Mouse (Mus musculus) hindbrain, postnatal 0 days (tissue): Measurements from ENCODE around the gene Zbtb20. TPM values are rescaled to one million over a fixed set of nuclear protein-coding genes. Genes with fewer than 3 reads are reported as not detected.

ENCODE experiments used
- ATAC-seq: fragments of 200-750 bp; cut with Nextera tagmentation; 2 replicates; pipeline ENCODE4 v1.8.0; 2017; ENCODE audit warnings: mild to moderate bottlenecking, moderate TSS enrichment, moderate library complexity
- DNase-seq: peaks from one replicate; pipeline ENCODE4 v3.0.0-alpha.2; 2015; ENCODE audit warnings: low spot score
- H3K27ac ChIP-seq: fragments of 300-500 bp; sonication (generic); 2 replicates; pipeline ENCODE4 v1.5.1; 2014; ENCODE audit warnings: mild to moderate bottlenecking
- H3K27me3 ChIP-seq: fragments of 300-500 bp; sonication (generic); 2 replicates; pipeline ENCODE4 v1.6.1; 2014; ENCODE audit warnings: low read length, mixed read lengths; ENCODE audit not compliant: insufficient read depth
- H3K36me3 ChIP-seq: fragments of 300-500 bp; sonication (generic); 2 replicates; pipeline ENCODE4 v1.6.1; 2014; ENCODE audit warnings: low read length, mixed read lengths; ENCODE audit not compliant: insufficient read depth
- H3K4me1 ChIP-seq: fragments of 300-500 bp; sonication (generic); 2 replicates; pipeline ENCODE4 v1.6.1; 2014; ENCODE audit warnings: antibody characterized with exemption, low read length, mixed read lengths; ENCODE audit not compliant: insufficient read depth
- H3K4me2 ChIP-seq: fragments of 300-500 bp; sonication (generic); 2 replicates; pipeline ENCODE4 v1.6.1; 2014; ENCODE audit warnings: low read depth, mild to moderate bottlenecking, low read length, moderate library complexity, mixed read lengths
- H3K4me3 ChIP-seq: fragments of 300-500 bp; sonication (generic); 2 replicates; pipeline ENCODE4 v1.5.1; 2014; ENCODE audit warnings: low read length
- H3K9ac ChIP-seq: fragments of 300-500 bp; sonication (generic); replicated peaks from 2 replicates; pipeline ENCODE4 v1.6.1; 2014; ENCODE audit warnings: mild to moderate bottlenecking, low read length, moderate library complexity, mixed read lengths
- H3K9me3 ChIP-seq: fragments of 300-500 bp; sonication (generic); 2 replicates; pipeline ENCODE4 v1.6.1; 2016; ENCODE audit warnings: low read length, mixed read lengths
- CTCF ChIP-seq: IDR thresholded peaks from 2 replicates; pipeline ENCODE4 v1.5.1; 2016; ENCODE audit warnings: antibody characterized with exemption, control low read depth, low read depth
- whole genome bisulfite sequencing: fragments of 180-500 bp; shearing (Covaris S2); extraction: QIAGEN DNeasy Blood & Tissue Kit; methylation state at CpG from one replicate; pipeline ENCODE4 v1.1.7; 2014; 5-methylcytosine and 5-hydroxymethylcytosine counted together
- polyA plus RNA-seq: library from polyadenylated mRNA; unstranded; fragments of >200 nt; fragmentation: Nextera tagmentation; extraction: Ambion mirVana; gene quantifications from 2 replicates; pipeline ENCODE4 v1.2.1, GENCODE M21; 2015
- total RNA-seq: library from RNA; depleted of rRNA; stranded (reverse); fragments of >200 nt; gene quantifications from 2 replicates; pipeline ENCODE4 v1.2.3, GENCODE M21; 2014

Zbtb20 gene
- total and polyA plus RNA-seq, 2 experiments from 2014 or later = 35.2 to 38.0 TPM

DNA sequence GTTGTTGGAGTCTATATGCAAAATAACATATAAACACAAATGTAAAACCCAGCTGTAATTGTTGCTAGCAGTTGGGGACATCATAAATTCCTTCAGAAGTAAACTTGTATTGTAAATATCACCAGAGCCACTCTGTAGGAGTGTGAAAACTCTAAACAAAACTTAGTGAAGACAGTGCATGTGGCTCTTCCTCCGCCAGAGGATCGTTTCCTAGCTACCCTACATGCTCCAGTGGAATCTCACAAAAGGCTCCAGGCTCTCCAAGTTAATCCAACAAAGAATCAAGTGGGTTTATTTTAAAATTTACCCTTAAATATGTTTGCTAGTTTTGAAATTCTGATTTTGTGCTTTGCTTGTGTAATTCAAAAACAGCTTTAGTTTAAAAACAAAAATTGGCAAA is 296.5 kb downstream of the Zbtb20 start:
- WGBS = 27% methylated on average over 2 of the region's 2 CpGs
- no peak for TF ChIP-seq CTCF
- peak; percentile 34 for DNase-seq
- Histone ChIP-seq H3K4me1 (no peaks in the 10 kb centered on the region), H3K9me3 (no peaks in the 10 kb centered on the region), H3K27me3 (no peaks in the 10 kb centered on the region), H3K4me2 (no peak overlapping the region), H3K27ac (no peak overlapping the region), H3K36me3 (no peaks in the 10 kb centered on the region), H3K9ac (no peak overlapping the region), H3K4me3 (no peak overlapping the region)
- no peak for ATAC-seq

DNA sequence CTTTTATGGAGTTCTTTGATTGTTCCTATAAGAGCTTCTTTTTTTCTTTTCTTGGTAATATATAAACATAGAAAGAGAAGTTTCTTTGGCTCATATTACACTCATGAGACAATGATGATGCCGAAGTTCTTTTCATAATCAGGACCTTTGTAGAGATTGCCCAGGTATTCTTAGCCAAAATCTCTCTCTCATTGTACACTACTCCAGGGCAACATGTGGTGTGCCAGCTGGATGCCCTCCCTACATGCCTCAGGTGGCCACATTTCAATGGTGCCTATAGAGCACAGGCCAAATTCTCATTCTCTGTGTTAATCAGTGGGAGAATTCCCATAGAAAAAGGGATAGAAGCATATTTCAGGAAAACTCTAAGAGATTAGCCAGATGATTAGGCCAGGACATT is 297.2 kb downstream of the Zbtb20 start:
- no peak for DNase-seq
- no peak overlapping the region for H3K27ac ChIP-seq

DNA sequence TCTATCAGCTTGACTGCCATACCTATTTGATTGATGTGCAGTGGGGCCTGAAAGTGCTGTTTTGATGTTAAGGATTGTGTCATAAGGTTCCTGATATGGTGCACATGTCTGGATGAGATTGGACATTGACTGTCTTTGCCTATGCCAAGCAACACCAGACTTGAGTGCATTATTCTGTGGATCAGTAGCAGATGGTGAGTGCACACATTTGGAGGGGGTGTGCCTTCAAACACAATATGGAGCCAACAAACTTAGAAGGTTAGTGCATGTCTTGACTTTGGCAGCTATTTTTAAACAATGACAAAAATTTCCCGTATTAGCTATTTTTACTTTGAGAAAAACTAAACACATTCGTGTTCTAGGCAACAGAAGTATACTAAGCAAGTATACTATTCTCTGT is 299.1 kb downstream of the Zbtb20 start:
- DNase-seq (no peak), ATAC-seq (no peak)
- H3K9me3 ChIP-seq = no peaks in the 10 kb centered on the region
- H3K4me2 ChIP-seq = no peak overlapping the region
- TF ChIP-seq CTCF = no peak
- no peaks in the 10 kb centered on the region for H3K36me3 ChIP-seq
- H3K4me1 ChIP-seq = no peaks in the 10 kb centered on the region
- no peak overlapping the region for H3K27ac ChIP-seq
- no peak overlapping the region for H3K4me3 ChIP-seq
- H3K27me3 ChIP-seq = no peaks in the 10 kb centered on the region
- H3K9ac ChIP-seq = no peak overlapping the region
- WGBS = 95% methylated on average over 2 of the region's 2 CpGs

More for the DNA sequence above, 297.2 kb downstream of the Zbtb20 start:
- Histone ChIP-seq H3K9me3 (no peaks in the 10 kb centered on the region), H3K27me3 (no peaks in the 10 kb centered on the region), H3K9ac (no peak overlapping the region), H3K4me3 (no peak overlapping the region), H3K36me3 (no peaks in the 10 kb centered on the region), H3K4me2 (no peak overlapping the region), H3K4me1 (no peaks in the 10 kb centered on the region)
- no peak for TF ChIP-seq CTCF
- 34% methylated on average over 1 of the region's 1 CpGs for WGBS
- ATAC-seq = no peak

DNA sequence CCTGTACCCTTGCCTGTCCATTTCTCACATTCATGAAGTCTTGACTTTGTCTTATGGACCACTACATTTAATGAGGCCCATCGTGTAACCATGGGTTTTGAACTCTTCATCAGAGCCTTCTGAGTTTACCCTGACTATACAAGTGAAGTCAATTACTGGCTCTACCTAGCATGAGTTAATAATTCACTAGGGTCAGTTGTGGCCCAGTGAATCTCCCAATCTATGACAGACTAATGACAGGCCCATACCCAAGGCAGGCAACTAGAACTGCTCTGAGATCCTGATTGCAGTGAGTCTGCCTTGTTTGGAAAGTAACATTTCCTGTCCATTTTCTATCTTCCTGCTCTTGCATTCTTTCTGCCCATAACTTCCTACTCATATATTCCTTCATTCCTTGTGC is 305.4 kb downstream of the Zbtb20 start:
- ATAC-seq (no peak), DNase-seq (no peak)
- Histone ChIP-seq H3K9me3 (no peaks in the 10 kb centered on the region), H3K27me3 (no peaks in the 10 kb centered on the region), H3K4me1 (no peaks in the 10 kb centered on the region), H3K27ac (no peak overlapping the region), H3K4me2 (no peak overlapping the region), H3K9ac (no peak overlapping the region), H3K4me3 (no peak overlapping the region), H3K36me3 (no peaks in the 10 kb centered on the region)
- TF ChIP-seq CTCF = no peak
- 93% methylated on average over 1 of the region's 1 CpGs for WGBS

DNA sequence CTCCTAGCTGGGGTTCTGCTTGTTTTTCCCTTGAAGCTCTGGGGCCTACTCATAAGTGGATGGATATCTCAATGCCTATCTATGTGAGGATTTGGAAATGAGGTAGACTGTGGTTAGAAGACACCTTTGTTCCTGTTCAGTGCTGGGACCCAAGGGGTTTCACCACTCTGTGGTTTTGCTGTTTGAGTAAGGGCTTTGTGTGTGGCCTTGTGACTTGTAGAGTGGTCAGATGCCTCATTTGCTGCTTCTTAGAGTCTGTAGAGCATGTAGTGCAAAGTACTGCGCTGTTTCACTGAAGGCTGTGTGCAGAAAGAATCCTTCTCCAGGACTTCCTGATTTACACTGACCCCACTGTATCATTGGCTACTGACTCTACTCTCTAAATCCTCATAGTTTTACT is 314.7 kb downstream of the Zbtb20 start:
- Histone ChIP-seq H3K9me3 (no peaks in the 10 kb centered on the region), H3K9ac (no peak overlapping the region), H3K27ac (no peak overlapping the region), H3K36me3 (no peaks in the 10 kb centered on the region), H3K4me1 (no peaks in the 10 kb centered on the region), H3K4me3 (no peak overlapping the region), H3K27me3 (no peaks in the 10 kb centered on the region), H3K4me2 (no peak overlapping the region)
- WGBS = 93% methylated on average over 1 of the region's 1 CpGs
- ATAC-seq (no peak), DNase-seq (no peak)
- TF ChIP-seq CTCF = no peak

DNA sequence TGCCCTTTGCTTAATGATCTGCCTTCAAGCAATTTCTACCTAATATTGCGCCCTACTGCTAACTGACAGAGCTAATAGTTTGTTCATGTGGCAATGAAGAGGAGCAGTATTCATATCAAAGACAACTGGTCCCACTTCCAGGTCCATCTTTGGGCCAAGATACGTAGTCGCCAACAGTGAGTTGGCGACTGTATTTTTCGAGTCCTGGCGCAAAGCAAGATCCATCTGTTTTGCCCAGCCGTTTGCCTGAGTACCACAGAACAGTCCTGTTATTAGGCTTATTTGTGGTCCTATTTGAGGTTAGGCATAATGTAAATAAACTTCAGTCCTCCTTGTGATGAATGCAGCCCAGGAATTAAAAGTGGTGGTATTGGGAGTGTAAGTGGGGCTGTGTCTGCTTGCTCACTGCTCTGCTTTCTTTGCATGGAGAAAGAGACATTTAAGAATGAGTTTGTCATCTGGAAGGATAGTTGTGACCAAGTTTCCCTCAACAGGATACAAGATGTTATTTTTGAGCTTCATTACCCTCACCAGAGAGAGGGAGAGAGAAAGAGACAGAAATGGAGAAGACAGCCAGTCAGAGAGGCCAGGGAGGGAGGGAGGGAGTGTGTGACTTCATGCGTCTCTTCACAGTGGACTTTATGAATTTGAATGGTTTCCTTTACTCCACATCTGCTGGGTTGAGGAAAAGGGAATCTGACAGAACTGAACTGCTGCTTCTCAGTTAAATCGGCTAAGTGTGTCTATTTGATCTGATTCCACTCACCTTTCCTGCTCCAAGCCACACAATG is 315.6 kb downstream of the Zbtb20 start:
- no peak overlapping the region for H3K9ac ChIP-seq
- no peaks in the 10 kb centered on the region for H3K9me3 ChIP-seq
- 80% methylated on average over 9 of the region's 9 CpGs for WGBS
- no peak for DNase-seq
- H3K36me3 ChIP-seq = no peaks in the 10 kb centered on the region
- no peak overlapping the region for H3K4me3 ChIP-seq
- no peak for ATAC-seq
- H3K4me2 ChIP-seq = no peak overlapping the region
- TF ChIP-seq CTCF = no peak
- no peak overlapping the region for H3K27ac ChIP-seq
- no peaks in the 10 kb centered on the region for H3K4me1 ChIP-seq
- no peaks in the 10 kb centered on the region for H3K27me3 ChIP-seq

DNA sequence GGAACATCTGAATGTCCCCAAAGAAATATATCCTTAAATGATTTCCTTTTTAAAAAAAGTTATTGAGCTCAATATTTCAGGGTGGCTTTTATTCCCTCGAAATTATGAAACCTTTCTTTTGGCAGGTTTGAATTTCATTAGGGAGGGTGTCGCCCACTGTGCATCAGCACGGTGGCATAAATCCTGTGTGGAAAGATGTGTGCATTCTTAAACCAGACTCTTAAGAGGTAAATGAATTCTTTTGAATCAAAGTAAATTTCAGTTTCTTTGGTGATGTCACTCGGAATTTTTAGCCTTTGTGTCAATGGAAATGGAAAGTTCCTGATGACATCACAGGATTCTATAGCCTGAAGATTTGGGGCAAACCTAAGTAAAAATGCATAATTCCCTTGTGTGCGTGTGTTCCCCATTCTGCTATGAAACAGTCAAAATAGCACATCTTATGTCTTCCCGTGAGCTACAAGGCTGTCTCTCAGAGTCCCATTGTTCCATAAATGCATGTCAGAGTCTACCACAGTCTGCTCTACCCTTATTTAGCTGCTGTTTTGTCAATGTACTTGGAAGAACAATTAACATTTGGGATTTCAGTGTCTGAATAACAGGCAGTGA is 318.1 kb downstream of the Zbtb20 start:
- Histone ChIP-seq H3K36me3 (no peaks in the 10 kb centered on the region), H3K4me2 (no peak overlapping the region), H3K27ac (no peak overlapping the region), H3K9me3 (no peaks in the 10 kb centered on the region), H3K27me3 (no peaks in the 10 kb centered on the region), H3K4me1 (no peaks in the 10 kb centered on the region), H3K4me3 (no peak overlapping the region), H3K9ac (no peak overlapping the region)
- no peak for TF ChIP-seq CTCF
- DNase-seq (peak; percentile 9), ATAC-seq (no peak)
- WGBS = 62% methylated on average over 6 of the region's 6 CpGs
